Mouse (Mus musculus) embryonic facial prominence, embryonic 12.5 days (tissue): ENCODE measurements around the gene Ypel1. TPM values are rescaled to one million over a fixed set of nuclear protein-coding genes. Genes with fewer than 3 reads are reported as not detected.
A peak's percentile ranks its signal among the peaks of the same experiment; 100 is the strongest.

Experiments
- ATAC-seq: fragments of 200-750 bp; cut with Nextera tagmentation; 2 replicates; pipeline ENCODE4 v1.8.0; 2017; ENCODE audit not compliant: insufficient number of reproducible peaks, insufficient read depth, low FRiP score, low TSS enrichment
- H3K27ac ChIP-seq: fragments of 300-500 bp; sonication (generic); 2 replicates; pipeline ENCODE4 v1.5.1; 2016; ENCODE audit warnings: mild to moderate bottlenecking
- H3K27me3 ChIP-seq: fragments of 300-500 bp; sonication (generic); 2 replicates; pipeline ENCODE4 v1.6.1; 2016; ENCODE audit warnings: mild to moderate bottlenecking, moderate library complexity
- H3K36me3 ChIP-seq: fragments of 300-500 bp; sonication (generic); 2 replicates; pipeline ENCODE4 v1.6.1; 2016; ENCODE audit warnings: mild to moderate bottlenecking
- H3K4me1 ChIP-seq: fragments of 300-500 bp; sonication (generic); 2 replicates; pipeline ENCODE4 v1.6.1; 2016
- H3K4me2 ChIP-seq: fragments of 300-500 bp; sonication (generic); replicated peaks from 2 replicates; pipeline ENCODE4 v1.6.1; 2016; ENCODE audit warnings: mild to moderate bottlenecking, moderate library complexity
- H3K4me3 ChIP-seq: fragments of 300-500 bp; sonication (generic); 2 replicates; pipeline ENCODE4 v1.5.1; 2016; ENCODE audit warnings: mild to moderate bottlenecking
- H3K9ac ChIP-seq: fragments of 300-500 bp; sonication (generic); 2 replicates; pipeline ENCODE4 v1.6.1; 2016; ENCODE audit warnings: mild to moderate bottlenecking, moderate library complexity
- H3K9me3 ChIP-seq: fragments of 300-500 bp; sonication (generic); 2 replicates; pipeline ENCODE4 v1.6.1; 2016; ENCODE audit warnings: mild to moderate bottlenecking, moderate library complexity
- WGBS: fragments of 180-500 bp; shearing (Covaris S2); methylation state at CpG from one replicate; pipeline ENCODE4 v1.1.7; 2016; 5-methylcytosine and 5-hydroxymethylcytosine counted together
- polyA plus RNA-seq: library from polyadenylated mRNA; unstranded; fragments of >200 nt; fragmentation: Nextera tagmentation; extraction: Ambion mirVana; gene quantifications from 2 replicates; pipeline ENCODE4 v1.2.1, GENCODE M21; 2016

The Ypel1 gene
- polyA plus RNA-seq, result 80.4 and 84.0 TPM in 2 replicates

GRCm38 (mm10) chr16:17069511-17070443, at the start of gene Ypel1:
TSS of gene Ypel1 (plus strand) at chr16:17069696.
- WGBS, result under 1% methylated on average over 76 of the region's 76 CpGs

GRCm38 (mm10) chr16:17024469-17025148, 44.9 kb upstream of the Ypel1 start:
- Histone ChIP-seq H3K27me3 (no peaks in the 10 kb centered on the region), H3K4me1 (no peaks in the 10 kb centered on the region), H3K4me2 (no peak overlapping the region), H3K27ac (no peak overlapping the region), H3K36me3 (peaks cover 59% of the 10 kb centered on the region), H3K9ac (no peak overlapping the region), H3K9me3 (no peaks in the 10 kb centered on the region), H3K4me3 (no peak overlapping the region)
- WGBS, result 98% methylated on average over 3 of the region's 3 CpGs
- ATAC-seq, result no peak

More at GRCm38 (mm10) chr16:17069511-17070443, at the start of gene Ypel1:
- Histone ChIP-seq H3K4me1 (peaks cover 10% of the 10 kb centered on the region), H3K9me3 (no peaks in the 10 kb centered on the region), H3K4me3 (peak within 1 kb of the TSS; percentile 73), H3K9ac (peak within 1 kb of the TSS; percentile 81), H3K4me2 (peak within 1 kb of the TSS; percentile 68), H3K36me3 (peaks cover 4% of the 10 kb centered on the region), H3K27me3 (no peaks in the 10 kb centered on the region), H3K27ac (peak within 1 kb of the TSS; percentile 85)
- ATAC-seq, result peak; percentile 94

GRCm38 (mm10) chr16:17029971-17030695, 39.4 kb upstream of the Ypel1 start:
- ATAC-seq, result no peak
- WGBS, result 80% methylated on average over 4 of the region's 4 CpGs
- no peaks in the 10 kb centered on the region for H3K4me1 ChIP-seq
- H3K9me3 ChIP-seq, result no peaks in the 10 kb centered on the region
- peaks cover 58% of the 10 kb centered on the region for H3K36me3 ChIP-seq
- H3K27me3 ChIP-seq, result no peaks in the 10 kb centered on the region
- no peak overlapping the region for H3K9ac ChIP-seq
- H3K27ac ChIP-seq, result no peak overlapping the region
- no peak overlapping the region for H3K4me3 ChIP-seq
- no peak overlapping the region for H3K4me2 ChIP-seq

GRCm38 (mm10) chr16:17033754-17034153, 35.7 kb upstream of the Ypel1 start:
- Histone ChIP-seq H3K4me1 (no peaks in the 10 kb centered on the region), H3K36me3 (peaks cover 58% of the 10 kb centered on the region), H3K4me2 (no peak overlapping the region), H3K27me3 (no peaks in the 10 kb centered on the region), H3K9me3 (no peaks in the 10 kb centered on the region), H3K9ac (no peak overlapping the region), H3K4me3 (no peak overlapping the region), H3K27ac (no peak overlapping the region)
- no peak for ATAC-seq
- 99% methylated on average over 2 of the region's 2 CpGs for WGBS

- no peak overlapping the region for H3K4me2 ChIP-seq
- no peaks in the 10 kb centered on the region for H3K27me3 ChIP-seq
- H3K27ac ChIP-seq, result no peak overlapping the region
- no peak overlapping the region for H3K9ac ChIP-seq
- 92% methylated on average over 3 of the region's 3 CpGs for WGBS
- no peaks in the 10 kb centered on the region for H3K9me3 ChIP-seq
- peaks cover 77% of the 10 kb centered on the region for H3K36me3 ChIP-seq
- H3K4me1 ChIP-seq, result no peaks in the 10 kb centered on the region
- H3K4me3 ChIP-seq, result no peak overlapping the region
- ATAC-seq, result no peak
Observed at GRCm38 (mm10) chr16:17040716-17041115, 28.8 kb upstream of the Ypel1 start.

- no peak overlapping the region for H3K27ac ChIP-seq
- no peak overlapping the region for H3K4me3 ChIP-seq
- no peak overlapping the region for H3K9ac ChIP-seq
- H3K4me2 ChIP-seq, result no peak overlapping the region
- ATAC-seq, result no peak
- H3K27me3 ChIP-seq, result no peaks in the 10 kb centered on the region
- 95% methylated on average over 1 of the region's 1 CpGs for WGBS
- H3K36me3 ChIP-seq, result peaks cover 71% of the 10 kb centered on the region
- H3K4me1 ChIP-seq, result no peaks in the 10 kb centered on the region
- H3K9me3 ChIP-seq, result no peaks in the 10 kb centered on the region
Observed at GRCm38 (mm10) chr16:17041417-17041816, 28.1 kb upstream of the Ypel1 start.

- H3K9ac ChIP-seq, result no peak overlapping the region
- no peaks in the 10 kb centered on the region for H3K27me3 ChIP-seq
- H3K27ac ChIP-seq, result no peak overlapping the region
- no peak overlapping the region for H3K4me3 ChIP-seq
- WGBS, result 90% methylated on average over 3 of the region's 3 CpGs
- no peaks in the 10 kb centered on the region for H3K4me1 ChIP-seq
- ATAC-seq, result no peak
- peaks cover 70% of the 10 kb centered on the region for H3K36me3 ChIP-seq
- no peaks in the 10 kb centered on the region for H3K9me3 ChIP-seq
- no peak overlapping the region for H3K4me2 ChIP-seq
Observed at GRCm38 (mm10) chr16:17044320-17044719, 25.2 kb upstream of the Ypel1 start.

GRCm38 (mm10) chr16:17045287-17045686, 24.2 kb upstream of the Ypel1 start:
- Histone ChIP-seq H3K4me1 (no peaks in the 10 kb centered on the region), H3K27ac (no peak overlapping the region), H3K4me3 (no peak overlapping the region), H3K4me2 (no peak overlapping the region), H3K27me3 (no peaks in the 10 kb centered on the region), H3K9me3 (no peaks in the 10 kb centered on the region), H3K9ac (no peak overlapping the region), H3K36me3 (peaks cover 66% of the 10 kb centered on the region)
- no peak for ATAC-seq
- 78% methylated on average over 3 of the region's 3 CpGs for WGBS

GRCm38 (mm10) chr16:17049886-17050285, 19.6 kb upstream of the Ypel1 start:
- WGBS, result 93% methylated on average over 1 of the region's 1 CpGs
- peaks cover 26% of the 10 kb centered on the region for H3K36me3 ChIP-seq
- H3K4me3 ChIP-seq, result no peak overlapping the region
- H3K27me3 ChIP-seq, result no peaks in the 10 kb centered on the region
- no peak overlapping the region for H3K9ac ChIP-seq
- ATAC-seq, result no peak
- no peaks in the 10 kb centered on the region for H3K4me1 ChIP-seq
- no peaks in the 10 kb centered on the region for H3K9me3 ChIP-seq
- no peak overlapping the region for H3K4me2 ChIP-seq
- no peak overlapping the region for H3K27ac ChIP-seq

GRCm38 (mm10) chr16:17052087-17052486, 17.4 kb upstream of the Ypel1 start:
- no peak overlapping the region for H3K27ac ChIP-seq
- no peak for ATAC-seq
- H3K4me1 ChIP-seq, result no peaks in the 10 kb centered on the region
- 80% methylated on average over 7 of the region's 7 CpGs for WGBS
- no peak overlapping the region for H3K4me2 ChIP-seq
- no peaks in the 10 kb centered on the region for H3K9me3 ChIP-seq
- no peak overlapping the region for H3K9ac ChIP-seq
- no peak overlapping the region for H3K4me3 ChIP-seq
- no peaks in the 10 kb centered on the region for H3K27me3 ChIP-seq
- H3K36me3 ChIP-seq, result peaks cover 24% of the 10 kb centered on the region

- WGBS, result 91% methylated on average over 3 of the region's 3 CpGs
- no peak for ATAC-seq
- Histone ChIP-seq H3K4me1 (no peaks in the 10 kb centered on the region), H3K27me3 (no peaks in the 10 kb centered on the region), H3K9ac (no peak overlapping the region), H3K4me3 (no peak overlapping the region), H3K27ac (no peak overlapping the region), H3K36me3 (peaks cover 8% of the 10 kb centered on the region), H3K9me3 (no peaks in the 10 kb centered on the region), H3K4me2 (no peak overlapping the region)
Observed at GRCm38 (mm10) chr16:17053903-17054302, 15.6 kb upstream of the Ypel1 start.
